Mouse (Mus musculus) CH12.LX (cell line): ENCODE results near the gene Oxsm. TPM values are rescaled to one million over a fixed set of nuclear protein-coding genes. Genes with fewer than 3 reads are reported as not detected.
A peak's percentile ranks its signal among the peaks of the same experiment; 100 is the strongest.

Experiments used
- DNase-seq: peaks from one replicate; pipeline ENCODE4 v3.0.0-alpha.2; 2013; ENCODE audit errors: extremely low read depth
- H3K27ac ChIP-seq: 2 replicates; pipeline ENCODE4 v1.5.1; 2012; ENCODE audit warnings: low read depth, mild to moderate bottlenecking, control low read depth, moderate library complexity; ENCODE audit not compliant: insufficient read depth
- H3K27me3 ChIP-seq: replicated peaks from 2 replicates; pipeline ENCODE3; 2012; ENCODE audit warnings: inconsistent platforms
- H3K36me3 ChIP-seq, 2 experiments: replicated peaks in 1 of 2; 2 replicates each; pipeline versions ENCODE3 to v1.6.1; 2012; ENCODE audit warnings: inconsistent platforms in 1 of 2, low read length in 1 of 2, mild to moderate bottlenecking in 1 of 2, mixed read lengths in 1 of 2, moderate library complexity in 1 of 2; ENCODE audit not compliant: control insufficient read depth in 1 of 2, insufficient read depth in 1 of 2
- H3K4me1 ChIP-seq, 2 experiments: 2 replicates each; pipeline ENCODE4 v1.6.1; 2012; ENCODE audit warnings: inconsistent platforms in 1 of 2, moderate library complexity in 1 of 2; ENCODE audit not compliant: insufficient read depth in 2 of 2, control insufficient read depth in 1 of 2
- H3K4me2 ChIP-seq: 2 replicates; pipeline ENCODE4 v1.6.1; 2012; ENCODE audit warnings: low read depth, mild to moderate bottlenecking, control low read depth; ENCODE audit not compliant: poor library complexity, insufficient read depth, severe bottlenecking
- H3K4me3 ChIP-seq, 3 experiments: fragments of 150-350 bp in 1 of 3; sonication (generic) in 1 of 3; replicated peaks in 1 of 3; 2 replicates each; pipeline versions ENCODE3 to v1.5.1; 2011 to 2012; ENCODE audit warnings: low read depth in 2 of 3, low read length in 2 of 3, mild to moderate bottlenecking in 2 of 3, moderate library complexity in 2 of 3, control low read depth in 1 of 3, improper control_type of control experiment in 1 of 3, inconsistent platforms in 1 of 3, mixed read lengths in 1 of 3; ENCODE audit not compliant: poor library complexity in 1 of 3
- H3K79me2 ChIP-seq: replicated peaks from 2 replicates; pipeline ENCODE4 v1.6.1; 2012; ENCODE audit warnings: mild to moderate bottlenecking, moderate library complexity; ENCODE audit not compliant: control insufficient read depth, poor library complexity, insufficient read depth, severe bottlenecking; ENCODE audit errors: extremely low read depth
- H3K9ac ChIP-seq: 2 replicates; pipeline ENCODE4 v1.6.1; 2012; ENCODE audit warnings: low read depth, mild to moderate bottlenecking, control low read depth, moderate library complexity; ENCODE audit not compliant: insufficient read depth
- H3K9me3 ChIP-seq: replicated peaks from 2 replicates; pipeline ENCODE3; 2012; ENCODE audit warnings: low read length, inconsistent platforms, mixed read lengths
- CHD1 ChIP-seq: IDR thresholded peaks from 2 replicates; pipeline ENCODE4 v1.6.1; 2012; ENCODE audit warnings: low read depth, low read length, improper control_type of control experiment, inconsistent platforms
- CTCF ChIP-seq, 2 experiments: IDR thresholded peaks in 1 of 2; conservative IDR thresholded peaks in 1 of 2; 2 replicates each; pipeline ENCODE4 v1.5.1; 2011 to 2012; ENCODE audit warnings: low read depth in 2 of 2, low read length in 2 of 2, improper control_type of control experiment in 1 of 2, inconsistent platforms in 1 of 2, mild to moderate bottlenecking in 1 of 2, moderate library complexity in 1 of 2
- ELF1 ChIP-seq: IDR thresholded peaks from 2 replicates; pipeline ENCODE4 v1.6.1; 2014; ENCODE audit warnings: low read depth, mild to moderate bottlenecking, inconsistent platforms, low read length, improper control_type of control experiment
- HCFC1 ChIP-seq: IDR thresholded peaks from 2 replicates; pipeline ENCODE4 v1.6.1; 2012; ENCODE audit warnings: low read depth, mild to moderate bottlenecking, inconsistent platforms, low read length, improper control_type of control experiment
- IRF4 ChIP-seq: IDR thresholded peaks from 2 replicates; pipeline ENCODE4 v1.6.1; 2014; ENCODE audit warnings: low read depth, mild to moderate bottlenecking, inconsistent platforms, low read length, improper control_type of control experiment
- JUN ChIP-seq: IDR thresholded peaks from 2 replicates; pipeline ENCODE4 v1.6.1; 2011; ENCODE audit warnings: low read depth, mild to moderate bottlenecking, low read length, improper control_type of control experiment, moderate library complexity; ENCODE audit not compliant: insufficient read depth
- MAFK ChIP-seq: IDR thresholded peaks from 2 replicates; pipeline ENCODE4 v1.6.1; 2011; ENCODE audit warnings: low read length, improper control_type of control experiment; ENCODE audit not compliant: insufficient replicate concordance
- MAZ ChIP-seq: IDR thresholded peaks from 2 replicates; pipeline ENCODE4 v1.6.1; 2012; ENCODE audit warnings: low read depth, mild to moderate bottlenecking, inconsistent platforms, low read length, improper control_type of control experiment, moderate library complexity
- MXI1 ChIP-seq: IDR thresholded peaks from 2 replicates; pipeline ENCODE4 v1.6.1; 2011; ENCODE audit warnings: mild to moderate bottlenecking, low read depth, low read length, improper control_type of control experiment
- NELFE ChIP-seq: IDR thresholded peaks from 2 replicates; pipeline ENCODE4 v1.6.1; 2011; ENCODE audit warnings: low read depth, low read length, improper control_type of control experiment
- NRF1 ChIP-seq: IDR thresholded peaks from 2 replicates; pipeline ENCODE4 v1.6.1; 2014; ENCODE audit warnings: low read depth, mild to moderate bottlenecking, inconsistent platforms, low read length, improper control_type of control experiment, moderate library complexity
- POLR2A ChIP-seq: IDR thresholded peaks from 2 replicates; pipeline ENCODE4 v1.6.1; 2011; ENCODE audit warnings: low read depth, mild to moderate bottlenecking, improper control_type of control experiment, low read length
- POLR2AphosphoS2 ChIP-seq: IDR thresholded peaks from 2 replicates; pipeline ENCODE4 v1.6.1; 2011; ENCODE audit warnings: low read depth, low read length, improper control_type of control experiment
- SIN3A ChIP-seq: IDR thresholded peaks from 2 replicates; pipeline ENCODE4 v1.6.1; 2012; ENCODE audit warnings: low read length, improper control_type of control experiment, inconsistent platforms
- TBP ChIP-seq: conservative IDR thresholded peaks from 2 replicates; pipeline ENCODE4 v1.6.1; 2011; ENCODE audit warnings: low read depth, low read length, improper control_type of control experiment
- TCF12 ChIP-seq: IDR thresholded peaks from 2 replicates; pipeline ENCODE4 v1.6.1; 2014; ENCODE audit warnings: low read depth, mild to moderate bottlenecking, inconsistent platforms, low read length, improper control_type of control experiment
- USF1 ChIP-seq: IDR thresholded peaks from 2 replicates; pipeline ENCODE4 v1.6.1; 2014; ENCODE audit warnings: low read depth, mild to moderate bottlenecking, inconsistent platforms, low read length, improper control_type of control experiment
- USF2 ChIP-seq: conservative IDR thresholded peaks from 2 replicates; pipeline ENCODE4 v1.6.1; 2011; ENCODE audit warnings: low read depth, low read length, improper control_type of control experiment
- ZC3H11A ChIP-seq: IDR thresholded peaks from 2 replicates; pipeline ENCODE4 v1.6.1; 2012; ENCODE audit warnings: low read depth, mild to moderate bottlenecking, inconsistent platforms, low read length, improper control_type of control experiment
- ZKSCAN1 ChIP-seq: IDR thresholded peaks from 2 replicates; pipeline ENCODE4 v1.6.1; 2012; ENCODE audit warnings: low read depth, inconsistent platforms, low read length, improper control_type of control experiment, borderline replicate concordance
- ZMIZ1 ChIP-seq: IDR thresholded peaks from 2 replicates; pipeline ENCODE4 v1.6.1; 2012; ENCODE audit warnings: low read depth, mild to moderate bottlenecking, inconsistent platforms, low read length, improper control_type of control experiment
- dilution Hi-C: fragments of 300-500 bp; cut with MboI; formaldehyde crosslinking; loops from 2 replicates; pipeline ENCODE4 v1.14.3; 2020; ENCODE audit warnings: low sequenced_read_pairs; ENCODE audit not compliant: extremely low pct_unique_long_range_greater_than_20kb, extremely low pct_ligation_motif_present
- in situ Hi-C: fragments of 300-500 bp; cut with MboI; formaldehyde crosslinking; loops from 3 replicates; pipeline ENCODE4 v1.14.3; 2019; ENCODE audit warnings: low sequenced_read_pairs, low pct_ligation_motif_present, low pct_unique_long_range_greater_than_20kb, mixed read lengths
- polyA plus RNA-seq: library from polyadenylated mRNA; unstranded; fragments of >175 nt; gene quantifications from 2 replicates; pipeline ENCODE4 v1.2.1, GENCODE M21; 2012; ENCODE audit warnings: low read depth; ENCODE audit not compliant: insufficient read length
- total RNA-seq, 2 experiments: library from RNA; depleted of rRNA; stranded (reverse); fragments of 300-350 nt in 1 of 2; fragments of >200 nt in 1 of 2; gene quantifications; 2 replicates each; pipeline ENCODE4 v1.2.3; 2012 to 2014

Oxsm gene
- total and polyA plus RNA-seq, 3 experiments, result 6.6 to 10.8 (median 8.7) TPM

DNA sequence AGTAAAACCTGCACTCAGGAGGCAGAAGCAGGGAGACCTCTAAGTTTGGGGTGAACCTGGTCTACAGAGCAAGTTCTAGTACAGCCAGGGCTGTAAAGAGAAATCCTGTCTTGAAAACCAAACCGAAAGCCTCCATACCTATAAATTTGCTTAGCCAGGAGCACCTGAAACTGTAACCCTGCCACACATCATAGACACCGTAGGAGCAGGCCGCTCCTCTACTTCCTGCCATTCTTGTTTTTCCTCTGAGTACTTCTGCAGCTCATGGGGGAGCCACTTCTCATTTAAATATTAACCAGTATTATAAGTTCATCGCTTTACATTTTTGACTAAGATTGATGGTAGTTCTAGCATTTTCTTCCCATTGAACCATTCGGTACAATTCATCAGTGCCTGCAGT lies 17.4 kb upstream of the Oxsm start:
- no peak for DNase-seq
- Histone ChIP-seq H3K4me2 (peak overlapping the region; percentile 52; the same call in 1 of the 2 replicates), H3K27ac (no peak overlapping the region), H3K9ac (no peak overlapping the region; the same call in 1 of the 2 replicates), H3K79me2 (no peaks in the 10 kb centered on the region; the same call in 1 of the 2 replicates), H3K4me3 (no peak overlapping the region), H3K27me3 (no peaks in the 10 kb centered on the region), H3K4me1 (peaks cover 2 to 19% of the 10 kb centered on the region in 2 experiments; a peak in 3 of 4 replicates), H3K9me3 (no peaks in the 10 kb centered on the region), H3K36me3 (peaks cover 3 to 33% of the 10 kb centered on the region in 2 experiments)
- TF ChIP-seq IRF4 (no peak), SIN3A (no peak), ELF1 (no peak; the same call in 1 of the 2 replicates), ZC3H11A (no peak), NELFE (no peak), POLR2AphosphoS2 (no peak), TBP (no peak), USF1 (no peak), ZKSCAN1 (no peak), ZMIZ1 (no peak), MXI1 (no peak), CTCF (conservative IDR thresholded peaks at IDR 0.05 in 1 of 2, IDR thresholded peaks at IDR 0.05 in 1 of 2; ENCODE audit: low read depth in 2 of 2, low read length in 2 of 2) (no peak), POLR2A (no peak)
- dilution Hi-C loops, result no loop called here
- in situ Hi-C loops, result no loop called here

DNA sequence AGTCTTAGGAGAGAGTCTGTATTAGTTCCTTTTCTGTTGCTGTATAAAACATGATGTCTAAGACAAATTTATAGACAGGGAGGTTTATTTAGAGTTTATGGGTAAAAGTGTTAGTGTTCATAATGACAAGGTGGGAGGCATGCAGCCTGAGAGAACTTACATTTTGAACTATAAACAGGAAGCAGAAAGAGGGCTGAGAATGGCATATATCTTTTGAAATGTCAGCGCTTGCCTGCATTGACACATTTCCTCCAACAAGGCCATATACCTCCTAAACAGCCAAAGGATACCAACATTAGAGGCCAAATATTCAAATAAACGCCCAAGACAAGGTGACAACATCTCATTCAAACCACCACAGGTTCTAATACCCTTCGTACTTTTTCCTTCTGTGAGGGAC lies 12.3 kb upstream of the Oxsm start:
- Histone ChIP-seq H3K79me2 (no peaks in the 10 kb centered on the region; the same call in 1 of the 2 replicates), H3K9ac (no peak overlapping the region), H3K4me1 (peaks cover 0 to 3% of the 10 kb centered on the region in 2 experiments; a peak in 2 of 4 replicates), H3K36me3 (peaks cover 6 to 34% of the 10 kb centered on the region in 2 experiments), H3K9me3 (no peaks in the 10 kb centered on the region), H3K27me3 (no peaks in the 10 kb centered on the region), H3K4me2 (no peak overlapping the region), H3K27ac (no peak overlapping the region), H3K4me3 (no peak overlapping the region)
- TF ChIP-seq HCFC1, result no peak
- TF ChIP-seq NRF1, result no peak
- TF ChIP-seq TBP, result no peak
- TF ChIP-seq USF2, result no peak
- no peak for TF ChIP-seq JUN
- TF ChIP-seq ZKSCAN1, result no peak
- no peak for TF ChIP-seq CHD1
- TF ChIP-seq NELFE, result no peak
- no peak for TF ChIP-seq MAZ
- TF ChIP-seq MAFK, result no peak
- TF ChIP-seq TCF12, result no peak
- DNase-seq, result no peak
- dilution Hi-C loops, result no loop called here
- in situ Hi-C loops, result no loop called here
